ENCODE assay signal across 12 mouse cellular contexts in the genomic region with DNA sequence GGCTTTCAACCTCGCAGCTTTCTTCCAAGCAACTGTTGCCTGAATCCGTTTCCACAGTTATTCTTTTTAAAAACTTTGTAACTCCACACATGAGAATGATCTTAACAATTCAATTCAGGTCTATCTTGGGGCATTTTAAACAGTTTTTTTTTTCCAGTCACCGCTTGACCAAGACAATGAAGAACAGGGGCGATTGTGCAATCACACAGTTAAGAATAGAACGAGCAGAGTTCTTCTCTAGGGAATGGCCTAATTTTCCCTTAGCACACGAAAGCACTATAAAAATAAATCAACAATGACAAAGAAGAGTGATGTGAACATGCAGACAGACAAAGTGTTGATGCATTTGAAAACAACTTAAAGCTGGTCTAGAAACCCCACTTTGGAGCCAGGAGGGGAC.
"Had no signal": no experiment of that assay in that cellular context is flagged by ENCODE, and none has a peak within 500 bp of the region (broad histone marks: within the 10 kb centered on the region; RNA-seq: fewer than 3 reads in every experiment).

No protein-coding gene starts in this region.

- DNase-seq: kidney, adult 2 months; kidney, postnatal 14 days; layer of hippocampus, postnatal 36 days; liver; liver, embryonic 13.5 days; liver, postnatal 0 days; right cerebral cortex, adult 18-20 months; thymus, postnatal 4 days had no signal

- H3K27ac ChIP-seq: kidney, embryonic 15.5 days; limb, embryonic 12.5 days; liver, embryonic 13.5 days; midbrain, embryonic 10.5 days; stomach, postnatal 0 days had no signal

- H3K27me3 ChIP-seq: kidney, embryonic 15.5 days; limb, embryonic 12.5 days; liver, embryonic 13.5 days had no signal

- H3K4me3 ChIP-seq: kidney, embryonic 15.5 days; limb, embryonic 12.5 days; liver, embryonic 13.5 days; midbrain, embryonic 10.5 days had no signal

- H3K36me3 ChIP-seq: kidney, embryonic 15.5 days; limb, embryonic 12.5 days; liver, embryonic 13.5 days; midbrain, embryonic 10.5 days had no signal
